ENCODE assay signal across 20 mouse cellular contexts in genomic region chr3:22091681-22092080, GRCm38 (mm10). TPM values are rescaled to one million over a fixed set of nuclear protein-coding genes. Genes with fewer than 3 reads are reported as not detected.
A peak's percentile ranks its signal among the peaks of the same experiment; 100 is the strongest.
DNase-seq lines count a peak whose midpoint lies in the region; ATAC-seq and TF ChIP-seq lines count a peak whose summit lies in the region.
"Had no signal": no experiment of that assay in that cellular context is flagged by ENCODE, and none has a peak within 500 bp of the region (broad histone marks: within the 10 kb centered on the region; RNA-seq: fewer than 3 reads in every experiment).

No protein-coding gene starts in this region.

- TF ChIP-seq CTCF in kidney, adult 2 months (conservative IDR thresholded peaks at IDR 0.05; ENCODE audit: insufficient read depth, insufficient read length, low read depth, low read length): no peak
- TF ChIP-seq CTCF in liver, adult 2 months (IDR thresholded peaks at IDR 0.05; ENCODE audit: low read depth, low read length): no peak
- no peak for TF ChIP-seq CTCF in liver, embryonic 14.5 days (IDR thresholded peaks at IDR 0.05; ENCODE audit: low read depth)

- no peak overlapping the region for H3K9ac ChIP-seq in kidney, embryonic 14.5 days (ENCODE audit: low read depth, low read length)
- H3K9ac ChIP-seq in liver, adult 2 months (ENCODE audit: low read depth, low read length): no peak overlapping the region
- H3K9ac ChIP-seq in liver, embryonic 14.5 days (replicated peaks): no peak overlapping the region
- H3K9ac ChIP-seq in midbrain, embryonic 14.5 days (replicated peaks; ENCODE audit: low read length): no peak overlapping the region
- H3K9ac ChIP-seq: heart, embryonic 15.5 days; midbrain, embryonic 13.5 days had no signal

- TF ChIP-seq POLR2A in kidney, adult 2 months (IDR thresholded peaks at IDR 0.05; ENCODE audit: low read depth, low read length): no peak
- no peak for TF ChIP-seq POLR2A in liver, adult 2 months (IDR thresholded peaks at IDR 0.05; ENCODE audit: extremely low read depth, insufficient read depth, low read length)

- WGBS in kidney, adult 2 months: 35% methylated on average over 3 of the region's 3 CpGs
- 77% methylated on average over 3 of the region's 3 CpGs for WGBS in kidney, embryonic 14.5 days
- WGBS in liver, adult 2 months: 15% methylated on average over 3 of the region's 3 CpGs
- 67% methylated on average over 3 of the region's 3 CpGs for WGBS in liver, embryonic 14.5 days (ENCODE audit: insufficient replicate concordance)
- 83% methylated on average over 3 of the region's 3 CpGs for WGBS in macrophage (ENCODE audit: missing documents)
- WGBS in midbrain, embryonic 14.5 days: 96% methylated on average over 3 of the region's 3 CpGs

- no peaks in the 10 kb centered on the region for H3K36me3 ChIP-seq in kidney, adult 2 months (ENCODE audit: control insufficient read depth, insufficient read depth, low read length)
- no peaks in the 10 kb centered on the region for H3K36me3 ChIP-seq in kidney, embryonic 14.5 days (ENCODE audit: control insufficient read depth, insufficient read depth, low read length)
- no peaks in the 10 kb centered on the region for H3K36me3 ChIP-seq in liver, adult 2 months (ENCODE audit: control insufficient read depth, insufficient read depth, low read length)
- H3K36me3 ChIP-seq in liver, embryonic 14.5 days (replicated peaks; ENCODE audit: control insufficient read depth, insufficient read depth, low read depth): no peaks in the 10 kb centered on the region
- no peaks in the 10 kb centered on the region for H3K36me3 ChIP-seq in macrophage (ENCODE audit: inconsistent target)
- no peaks in the 10 kb centered on the region for H3K36me3 ChIP-seq in midbrain, embryonic 14.5 days (ENCODE audit: control insufficient read depth, insufficient read depth, low read length)
- H3K36me3 ChIP-seq: heart, embryonic 15.5 days; midbrain, embryonic 13.5 days had no signal

- no peak overlapping the region for H3K27ac ChIP-seq in kidney, adult 2 months (ENCODE audit: insufficient read depth, low read depth, low read length)
- H3K27ac ChIP-seq in kidney, embryonic 14.5 days (ENCODE audit: low read depth, low read length): no peak overlapping the region
- H3K27ac ChIP-seq in liver, adult 2 months (replicated peaks; ENCODE audit: insufficient read depth, low read depth, low read length): peak overlapping the region; percentile 77
- H3K27ac ChIP-seq in liver, embryonic 14.5 days: no peak overlapping the region
- peak overlapping the region; percentile 19; the same call in 1 of the 2 replicates for H3K27ac ChIP-seq in macrophage
- no peak overlapping the region for H3K27ac ChIP-seq in midbrain, embryonic 14.5 days (replicated peaks; ENCODE audit: low read depth, low read length)
- H3K27ac ChIP-seq: midbrain, embryonic 13.5 days had no signal

- H3K79me2 ChIP-seq in liver, adult 2 months (ENCODE audit: control insufficient read depth, insufficient read depth, low read length): peaks cover 34% of the 10 kb centered on the region; the same call in 1 of the 2 replicates
- H3K79me2 ChIP-seq in macrophage (ENCODE audit: inconsistent target): peaks cover 100% of the 10 kb centered on the region

- ATAC-seq in kidney, embryonic 14.5 days (ENCODE audit: low FRiP score, low TSS enrichment): no peak
- ATAC-seq in liver, embryonic 14.5 days (ENCODE audit: insufficient read depth): peak; percentile 21; the same call in 1 of the 2 replicates
- ATAC-seq in midbrain, embryonic 14.5 days (ENCODE audit: low FRiP score, low TSS enrichment): no peak
- ATAC-seq: CD4-positive, CD25-positive, alpha-beta regulatory T cell, adult 4 months; forebrain, embryonic 16.5 days; hindbrain, embryonic 16.5 days; midbrain, embryonic 13.5 days had no signal

- H3K4me1 ChIP-seq in kidney, adult 2 months (ENCODE audit: control insufficient read depth, insufficient read depth, low read length): peaks cover 22% of the 10 kb centered on the region
- H3K4me1 ChIP-seq in kidney, embryonic 14.5 days (ENCODE audit: control insufficient read depth, insufficient read depth, low read length): peaks cover 23% of the 10 kb centered on the region
- peaks cover 26% of the 10 kb centered on the region for H3K4me1 ChIP-seq in liver, adult 2 months (ENCODE audit: control insufficient read depth, insufficient read depth, low read length)
- peaks cover 3 to 21% of the 10 kb centered on the region in 2 experiments; a peak in 3 of 4 replicates for H3K4me1 ChIP-seq in liver, embryonic 14.5 days (replicated peaks; ENCODE audit: control insufficient read depth in 2 of 2, insufficient read depth in 2 of 2, low read length in 1 of 2)
- H3K4me1 ChIP-seq in midbrain, embryonic 14.5 days (ENCODE audit: control insufficient read depth, insufficient read depth, low read length): no peaks in the 10 kb centered on the region

- TF ChIP-seq EP300 in liver, embryonic 14.5 days (IDR thresholded peaks at IDR 0.05; ENCODE audit: low read depth): no peak

- no peaks in the 10 kb centered on the region for H3K27me3 ChIP-seq in kidney, adult 2 months (replicated peaks; ENCODE audit: control insufficient read depth, insufficient read depth, low read length)
- H3K27me3 ChIP-seq in kidney, embryonic 14.5 days (ENCODE audit: control insufficient read depth, insufficient read depth, low read length): no peaks in the 10 kb centered on the region
- H3K27me3 ChIP-seq in liver, adult 2 months (ENCODE audit: control insufficient read depth, insufficient read depth, low read length): no peaks in the 10 kb centered on the region
- H3K27me3 ChIP-seq in liver, embryonic 14.5 days (ENCODE audit: control insufficient read depth, insufficient read depth, low read length): no peaks in the 10 kb centered on the region
- H3K27me3 ChIP-seq in midbrain, embryonic 14.5 days (ENCODE audit: control insufficient read depth, insufficient read depth, low read length): no peaks in the 10 kb centered on the region
- H3K27me3 ChIP-seq: heart, embryonic 15.5 days; midbrain, embryonic 13.5 days had no signal

- peak; percentile 41 for DNase-seq in kidney, adult 2 months
- peak; percentile 97 for DNase-seq in liver, adult 2 months (ENCODE audit: extremely low read depth, low read depth, low spot score)
- DNase-seq in liver: no peak
- no peak for DNase-seq in liver, embryonic 14.5 days (ENCODE audit: low read depth in 3 of 3, low spot score in 3 of 3)
- no peak for DNase-seq in midbrain, embryonic 14.5 days
- DNase-seq: adrenal gland, postnatal 25 days; cerebellum, postnatal 14 days; layer of hippocampus, postnatal 36 days; left cerebral cortex, postnatal 4 days; lung, adult 2 months; thymus, adult 2 months; thymus, postnatal 36 days had no signal

- no peak overlapping the region for H3K4me2 ChIP-seq in kidney, embryonic 14.5 days (replicated peaks; ENCODE audit: low read depth, low read length)
- H3K4me2 ChIP-seq in liver, embryonic 14.5 days (ENCODE audit: low read depth): no peak overlapping the region
- no peak overlapping the region for H3K4me2 ChIP-seq in midbrain, embryonic 14.5 days (ENCODE audit: low read length)
- H3K4me2 ChIP-seq: heart, embryonic 15.5 days; midbrain, embryonic 13.5 days had no signal

- H3K9me3 ChIP-seq in kidney, embryonic 14.5 days (ENCODE audit: control insufficient read depth, low read length): no peaks in the 10 kb centered on the region
- H3K9me3 ChIP-seq in liver, embryonic 14.5 days (ENCODE audit: control insufficient read depth, low read length): no peaks in the 10 kb centered on the region
- H3K9me3 ChIP-seq in midbrain, embryonic 14.5 days (ENCODE audit: control insufficient read depth, low read length): no peaks in the 10 kb centered on the region
- H3K9me3 ChIP-seq: heart, embryonic 15.5 days; midbrain, embryonic 13.5 days had no signal

- no peak overlapping the region for H3K4me3 ChIP-seq in kidney, adult 2 months (ENCODE audit: insufficient read depth, low read depth, low read length)
- H3K4me3 ChIP-seq in kidney, embryonic 14.5 days (ENCODE audit: low read length): no peak overlapping the region
- no peak overlapping the region for H3K4me3 ChIP-seq in liver, adult 2 months (ENCODE audit: insufficient read depth, low read depth, low read length)
- H3K4me3 ChIP-seq in liver, embryonic 14.5 days (ENCODE audit: insufficient read depth in 1 of 2, low read depth in 2 of 2, low read length in 2 of 2): no peak overlapping the region
- no peak overlapping the region for H3K4me3 ChIP-seq in macrophage (ENCODE audit: inconsistent target)
- H3K4me3 ChIP-seq in midbrain, embryonic 14.5 days (replicated peaks; ENCODE audit: low read depth, low read length): no peak overlapping the region
- H3K4me3 ChIP-seq: erythroblast, embryonic 14.5 days; heart, embryonic 15.5 days; midbrain, embryonic 13.5 days had no signal

RNA-seq across cellular contexts. Expression of gene Tbl1xr1, which starts 15.2 kb away (rescaled TPM):
- polyA plus RNA-seq in kidney, adult 2 months (2012; rRNA removed): 22.3 and 26.7 TPM in 2 replicates
- polyA plus RNA-seq in kidney, embryonic 14.5 days (2014; fragmentation: Nextera tagmentation; extraction: Ambion mirVana): 20.6 and 39.7 TPM in 2 replicates
- total RNA-seq in liver, adult 2 months (2014; rRNA removed): 35.6 and 37.3 TPM in 2 replicates
- polyA plus RNA-seq in liver, adult 2 months (2012; rRNA removed): 12.6 and 19.4 TPM in 2 replicates
- polyA plus RNA-seq in liver, embryonic 14.5 days (2012; rRNA removed): 2.7 and 6.5 TPM in 2 replicates
- polyA plus RNA-seq in liver, embryonic 14.5 days (2014; fragmentation: Nextera tagmentation; extraction: Ambion mirVana): 3.8 and 6.7 TPM in 2 replicates
- total RNA-seq in macrophage (2018; cell fraction: chromatin; rRNA removed): 10 to 100 TPM; 18.2 to 84.1 (median 54.2) TPM
- 10 to 100 TPM; 39.9 to 76.1 (median 57.6) TPM for total RNA-seq in macrophage (2018; cell fraction: cytosol; rRNA removed)
- total RNA-seq in macrophage (2018; cell fraction: nucleus; rRNA removed): 100 to 1,000 TPM in 2 of 26 experiments, 10 to 100 TPM in 24; 22.8 to 116 (median 64.2) TPM
- polyA plus RNA-seq in macrophage (2018): 17.8 to 28.7 TPM (median 19.1 TPM) in 3 replicates
- 25.3 and 26.2 TPM in 2 replicates for polyA plus RNA-seq in midbrain, embryonic 14.5 days (2014; fragmentation: Nextera tagmentation; extraction: Ambion mirVana)

Comparison
In these comparisons a context has a peak if more than half of its experiments do, and no peak if none do; other contexts are left out.
1. DNase-seq: peak in kidney, adult 2 months (single experiment) and liver, adult 2 months (single experiment); none in liver (single experiment), liver, embryonic 14.5 days (0 of 3) and midbrain, embryonic 14.5 days (single experiment).
2. H3K27ac ChIP-seq: peak in liver, adult 2 months (single experiment) and macrophage (single experiment); none in kidney, adult 2 months (single experiment), kidney, embryonic 14.5 days (single experiment), liver, embryonic 14.5 days (single experiment) and midbrain, embryonic 14.5 days (single experiment).